Mouse (Mus musculus): ENCODE data around the gene Gata3. TPM values are rescaled to one million over a fixed set of nuclear protein-coding genes. Genes with fewer than 3 reads are reported as not detected.

Gene Gata3
- polyA plus RNA-seq, 1 experiment from 2014 or later: 3.2 TPM

GRCm38 (mm10) chr2:9882371-9882925 is 7.4 kb downstream of the Gata3 start:
- peak overlapping the region; percentile 31 for H3K4me3 ChIP-seq (replicated peaks; ENCODE audit: low read length)
- ATAC-seq (ENCODE audit: insufficient read depth, low FRiP score): no peak
- peak overlapping the region; percentile 49 for H3K4me2 ChIP-seq (ENCODE audit: low read depth, low read length)
- H3K4me1 ChIP-seq (ENCODE audit: control insufficient read depth, insufficient read depth, low read length): peaks cover 12% of the 10 kb centered on the region
- WGBS: under 1% methylated on average over 39 of the region's 39 CpGs
- H3K36me3 ChIP-seq (ENCODE audit: control insufficient read depth, insufficient read depth, low read length): no peaks in the 10 kb centered on the region
- no peaks in the 10 kb centered on the region for H3K9me3 ChIP-seq (replicated peaks; ENCODE audit: control insufficient read depth, low read length)
- no peak overlapping the region for H3K27ac ChIP-seq (ENCODE audit: low read length)
- H3K9ac ChIP-seq (ENCODE audit: low read length): no peak overlapping the region
- peaks cover 72% of the 10 kb centered on the region for H3K27me3 ChIP-seq (ENCODE audit: control insufficient read depth, insufficient read depth, low read length)

- ATAC-seq (ENCODE audit: insufficient read depth, low FRiP score): no peak
- H3K4me3 ChIP-seq (replicated peaks; ENCODE audit: low read length): peak overlapping the region; percentile 28
Measured at GRCm38 (mm10) chr2:9881611-9882023, 8.2 kb downstream of the Gata3 start.

GRCm38 (mm10) chr2:9881051-9881591 is 8.7 kb downstream of the Gata3 start, which contains the start of gene 4930412O13Rik:
Gene 4930412O13Rik (plus strand): TSS chr2:9881252.
- Histone ChIP-seq H3K4me1 (ENCODE audit: control insufficient read depth, insufficient read depth, low read length) (peaks cover 16% of the 10 kb centered on the region), H3K27ac (ENCODE audit: low read length) (no peak within 1 kb of the TSS), H3K9ac (ENCODE audit: low read length) (no peak within 1 kb of the TSS; the same call in none of the 2 replicates), H3K9me3 (replicated peaks; ENCODE audit: control insufficient read depth, low read length) (no peaks in the 10 kb centered on the region), H3K4me2 (ENCODE audit: low read depth, low read length) (peak within 1 kb of the TSS; percentile 98), H3K27me3 (ENCODE audit: control insufficient read depth, insufficient read depth, low read length) (peaks cover 67% of the 10 kb centered on the region), H3K36me3 (ENCODE audit: control insufficient read depth, insufficient read depth, low read length) (no peaks in the 10 kb centered on the region), H3K4me3 (replicated peaks; ENCODE audit: low read length) (peak within 1 kb of the TSS; percentile 60)
- under 1% methylated on average over 32 of the region's 35 CpGs for WGBS
- ATAC-seq (ENCODE audit: insufficient read depth, low FRiP score): no peak

More at GRCm38 (mm10) chr2:9881611-9882023, 8.2 kb downstream of the Gata3 start:
- Histone ChIP-seq H3K9ac (ENCODE audit: low read length) (no peak overlapping the region; the same call in 1 of the 2 replicates), H3K4me2 (ENCODE audit: low read depth, low read length) (peak overlapping the region; percentile 44; the same call in 1 of the 2 replicates), H3K36me3 (ENCODE audit: control insufficient read depth, insufficient read depth, low read length) (no peaks in the 10 kb centered on the region), H3K4me1 (ENCODE audit: control insufficient read depth, insufficient read depth, low read length) (peaks cover 16% of the 10 kb centered on the region), H3K27me3 (ENCODE audit: control insufficient read depth, insufficient read depth, low read length) (peaks cover 66% of the 10 kb centered on the region), H3K9me3 (replicated peaks; ENCODE audit: control insufficient read depth, low read length) (no peaks in the 10 kb centered on the region), H3K27ac (ENCODE audit: low read length) (no peak overlapping the region)
- 4% methylated on average over 13 of the region's 13 CpGs for WGBS

GRCm38 (mm10) chr2:9880271-9880670 is 9.6 kb downstream of the Gata3 start:
- H3K4me3 ChIP-seq (replicated peaks; ENCODE audit: low read length): 0 out of 2 replicates have a peak overlapping the region, but pooled peaks have one; percentile 60
- no peak overlapping the region for H3K27ac ChIP-seq (ENCODE audit: low read length)

GRCm38 (mm10) chr2:9879493-9879892 is 10.3 kb downstream of the Gata3 start:
- Histone ChIP-seq H3K36me3 (ENCODE audit: control insufficient read depth, insufficient read depth, low read length) (no peaks in the 10 kb centered on the region), H3K4me3 (replicated peaks; ENCODE audit: low read length) (peak overlapping the region; percentile 60), H3K4me2 (ENCODE audit: low read depth, low read length) (peak overlapping the region; percentile 98), H3K27me3 (ENCODE audit: control insufficient read depth, insufficient read depth, low read length) (peaks cover 63% of the 10 kb centered on the region), H3K4me1 (ENCODE audit: control insufficient read depth, insufficient read depth, low read length) (peaks cover 16% of the 10 kb centered on the region), H3K27ac (ENCODE audit: low read length) (no peak overlapping the region), H3K9ac (ENCODE audit: low read length) (peak overlapping the region; percentile 36; the same call in 1 of the 2 replicates), H3K9me3 (replicated peaks; ENCODE audit: control insufficient read depth, low read length) (no peaks in the 10 kb centered on the region)
- ATAC-seq (ENCODE audit: insufficient read depth, low FRiP score): peak; percentile 97
- under 1% methylated on average over 21 of the region's 21 CpGs for WGBS

More at GRCm38 (mm10) chr2:9880271-9880670, 9.6 kb downstream of the Gata3 start:
- Histone ChIP-seq H3K9ac (ENCODE audit: low read length) (no peak overlapping the region), H3K4me2 (ENCODE audit: low read depth, low read length) (peak overlapping the region; percentile 98; the same call in 1 of the 2 replicates), H3K36me3 (ENCODE audit: control insufficient read depth, insufficient read depth, low read length) (no peaks in the 10 kb centered on the region), H3K9me3 (replicated peaks; ENCODE audit: control insufficient read depth, low read length) (no peaks in the 10 kb centered on the region), H3K27me3 (ENCODE audit: control insufficient read depth, insufficient read depth, low read length) (peaks cover 67% of the 10 kb centered on the region), H3K4me1 (ENCODE audit: control insufficient read depth, insufficient read depth, low read length) (peaks cover 16% of the 10 kb centered on the region)
- 9% methylated on average over 11 of the region's 11 CpGs for WGBS
- ATAC-seq (ENCODE audit: insufficient read depth, low FRiP score): no peak

GRCm38 (mm10) chr2:9879092-9879491 is 10.7 kb downstream of the Gata3 start:
- under 1% methylated on average over 22 of the region's 22 CpGs for WGBS
- Histone ChIP-seq H3K4me2 (ENCODE audit: low read depth, low read length) (peak overlapping the region; percentile 98), H3K4me3 (replicated peaks; ENCODE audit: low read length) (peak overlapping the region; percentile 60), H3K9ac (ENCODE audit: low read length) (peak overlapping the region; percentile 36; the same call in 1 of the 2 replicates), H3K27me3 (ENCODE audit: control insufficient read depth, insufficient read depth, low read length) (peaks cover 66% of the 10 kb centered on the region), H3K4me1 (ENCODE audit: control insufficient read depth, insufficient read depth, low read length) (peaks cover 16% of the 10 kb centered on the region), H3K36me3 (ENCODE audit: control insufficient read depth, insufficient read depth, low read length) (no peaks in the 10 kb centered on the region), H3K9me3 (replicated peaks; ENCODE audit: control insufficient read depth, low read length) (no peaks in the 10 kb centered on the region), H3K27ac (ENCODE audit: low read length) (peak overlapping the region; percentile 22; the same call in 1 of the 2 replicates)
- ATAC-seq (ENCODE audit: insufficient read depth, low FRiP score): peak; percentile 12; the same call in 1 of the 2 replicates

GRCm38 (mm10) chr2:9878564-9879081 is 11.2 kb downstream of the Gata3 start:
- no peak for ATAC-seq (ENCODE audit: insufficient read depth, low FRiP score)
- Histone ChIP-seq H3K4me2 (ENCODE audit: low read depth, low read length) (peak overlapping the region; percentile 98), H3K9me3 (replicated peaks; ENCODE audit: control insufficient read depth, low read length) (no peaks in the 10 kb centered on the region), H3K4me1 (ENCODE audit: control insufficient read depth, insufficient read depth, low read length) (peaks cover 16% of the 10 kb centered on the region), H3K4me3 (replicated peaks; ENCODE audit: low read length) (peak overlapping the region; percentile 60), H3K27ac (ENCODE audit: low read length) (peak overlapping the region; percentile 69; the same call in 1 of the 2 replicates), H3K9ac (ENCODE audit: low read length) (peak overlapping the region; percentile 67), H3K36me3 (ENCODE audit: control insufficient read depth, insufficient read depth, low read length) (no peaks in the 10 kb centered on the region), H3K27me3 (ENCODE audit: control insufficient read depth, insufficient read depth, low read length) (peaks cover 68% of the 10 kb centered on the region)
- under 1% methylated on average over 28 of the region's 33 CpGs for WGBS

- Histone ChIP-seq H3K4me3 (replicated peaks; ENCODE audit: low read length) (peak overlapping the region; percentile 60), H3K9ac (ENCODE audit: low read length) (peak overlapping the region; percentile 34; the same call in 1 of the 2 replicates), H3K4me1 (ENCODE audit: control insufficient read depth, insufficient read depth, low read length) (peaks cover 16% of the 10 kb centered on the region), H3K27ac (ENCODE audit: low read length) (no peak overlapping the region), H3K36me3 (ENCODE audit: control insufficient read depth, insufficient read depth, low read length) (no peaks in the 10 kb centered on the region), H3K9me3 (replicated peaks; ENCODE audit: control insufficient read depth, low read length) (no peaks in the 10 kb centered on the region), H3K4me2 (ENCODE audit: low read depth, low read length) (peak overlapping the region; percentile 98), H3K27me3 (ENCODE audit: control insufficient read depth, insufficient read depth, low read length) (peaks cover 68% of the 10 kb centered on the region)
- WGBS: 2% methylated on average over 19 of the region's 19 CpGs
- ATAC-seq (ENCODE audit: insufficient read depth, low FRiP score): no peak
Measured at GRCm38 (mm10) chr2:9877966-9878563, 11.8 kb downstream of the Gata3 start.

- Histone ChIP-seq H3K27me3 (ENCODE audit: control insufficient read depth, insufficient read depth, low read length) (peaks cover 66% of the 10 kb centered on the region), H3K4me1 (ENCODE audit: control insufficient read depth, insufficient read depth, low read length) (peaks cover 16% of the 10 kb centered on the region), H3K4me3 (replicated peaks; ENCODE audit: low read length) (peak overlapping the region; percentile 60), H3K27ac (ENCODE audit: low read length) (no peak overlapping the region), H3K36me3 (ENCODE audit: control insufficient read depth, insufficient read depth, low read length) (no peaks in the 10 kb centered on the region), H3K4me2 (ENCODE audit: low read depth, low read length) (peak overlapping the region; percentile 98), H3K9me3 (replicated peaks; ENCODE audit: control insufficient read depth, low read length) (no peaks in the 10 kb centered on the region), H3K9ac (ENCODE audit: low read length) (peak overlapping the region; percentile 54)
- ATAC-seq (ENCODE audit: insufficient read depth, low FRiP score): no peak
- 2% methylated on average over 35 of the region's 35 CpGs for WGBS
Measured at GRCm38 (mm10) chr2:9877326-9877690, 12.5 kb downstream of the Gata3 start.

Measured in stomach, embryonic 16.5 days (tissue).